Mouse (Mus musculus) heart, postnatal 0 days (tissue): ENCODE measurements around the gene Brinp1.

Experiments used
- CTCF ChIP-seq: IDR thresholded peaks from 2 replicates; pipeline ENCODE4 v1.5.1; 2016; ENCODE audit warnings: antibody characterized with exemption, control low read depth, low read depth
- EP300 ChIP-seq: IDR thresholded peaks from 2 replicates; pipeline ENCODE4 v1.6.1; 2016; ENCODE audit warnings: antibody characterized with exemption, low read depth

- TF ChIP-seq CTCF: no peak
- TF ChIP-seq EP300: no peak
Observed at GRCm38 (mm10) chr4:68922504-68922903, 31.7 kb downstream of the Brinp1 start.
